Mouse (Mus musculus): Measurements from ENCODE around the gene Gm17660. TPM values are rescaled to one million over a fixed set of nuclear protein-coding genes. Genes with fewer than 3 reads are reported as not detected.
A peak's percentile ranks its signal among the peaks of the same experiment; 100 is the strongest.

Gm17660 gene
- polyA plus RNA-seq, 1 experiment from 2014 or later, result not detected

- peaks cover 19% of the 10 kb centered on the region for H3K36me3 ChIP-seq (replicated peaks; ENCODE audit: insufficient read depth, low read length)
- DNase-seq (no peak), ATAC-seq (peak; percentile 28)
- H3K4me1 ChIP-seq (ENCODE audit: insufficient read depth), result peaks cover 15% of the 10 kb centered on the region
- peak overlapping the region; percentile 93 for H3K9ac ChIP-seq (replicated peaks)
- peak overlapping the region; percentile 81 for H3K4me3 ChIP-seq (ENCODE audit: low read depth, low read length)
- WGBS (ENCODE audit: insufficient replicate concordance), result 1% methylated on average over 19 of the region's 19 CpGs
- no peaks in the 10 kb centered on the region for H3K9me3 ChIP-seq (ENCODE audit: low read length)
- no peak for TF ChIP-seq EP300 (IDR thresholded peaks at IDR 0.05; ENCODE audit: low read depth)
- no peak for TF ChIP-seq CTCF (IDR thresholded peaks at IDR 0.05; ENCODE audit: low read depth)
- peak overlapping the region; percentile 76 for H3K4me2 ChIP-seq (ENCODE audit: low read depth, low read length)
- H3K27ac ChIP-seq (ENCODE audit: low read depth), result peak overlapping the region; percentile 92
- H3K27me3 ChIP-seq (ENCODE audit: insufficient read depth, low read length), result no peaks in the 10 kb centered on the region
Observed at GRCm38 (mm10) chr5:104047200-104048105, 30.0 kb downstream of the Gm17660 start.

- H3K27me3 ChIP-seq (ENCODE audit: insufficient read depth, low read length), result no peaks in the 10 kb centered on the region
- no peaks in the 10 kb centered on the region for H3K9me3 ChIP-seq (ENCODE audit: low read length)
- peak within 1 kb of the TSS; percentile 76 for H3K4me2 ChIP-seq (ENCODE audit: low read depth, low read length)
- ATAC-seq (peak; percentile 96), DNase-seq (peak; percentile 97)
- H3K9ac ChIP-seq (replicated peaks), result peak within 1 kb of the TSS; percentile 93
- H3K36me3 ChIP-seq (replicated peaks; ENCODE audit: insufficient read depth, low read length), result peaks cover 10% of the 10 kb centered on the region
- 0 out of 2 replicates have a peak, but pooled peaks have one; percentile 14 for TF ChIP-seq CTCF (IDR thresholded peaks at IDR 0.05; ENCODE audit: low read depth)
- peak; percentile 45; the same call in 1 of the 2 replicates for TF ChIP-seq EP300 (IDR thresholded peaks at IDR 0.05; ENCODE audit: low read depth)
- peak within 1 kb of the TSS; percentile 92 for H3K27ac ChIP-seq (ENCODE audit: low read depth)
- 5% methylated on average over 77 of the region's 90 CpGs for WGBS (ENCODE audit: insufficient replicate concordance)
- peak within 1 kb of the TSS; percentile 81 for H3K4me3 ChIP-seq (ENCODE audit: low read depth, low read length)
- H3K4me1 ChIP-seq (ENCODE audit: insufficient read depth), result peaks cover 15% of the 10 kb centered on the region
Observed at GRCm38 (mm10) chr5:104046256-104047199, 30.9 kb downstream of the Gm17660 start, which contains the start of gene Nudt9. Nudt9 (plus strand) TSS chr5:104046306.

GRCm38 (mm10) chr5:104043704-104044103 lies 33.7 kb downstream of the Gm17660 start:
- 37% methylated on average over 2 of the region's 2 CpGs for WGBS (ENCODE audit: insufficient replicate concordance)
- H3K9ac ChIP-seq (replicated peaks), result peak overlapping the region; percentile 14; the same call in 1 of the 2 replicates
- ATAC-seq, result no peak

GRCm38 (mm10) chr5:104042906-104043305 lies 34.5 kb downstream of the Gm17660 start:
- DNase-seq, result no peak
- TF ChIP-seq EP300 (IDR thresholded peaks at IDR 0.05; ENCODE audit: low read depth), result no peak
- no peak for TF ChIP-seq CTCF (IDR thresholded peaks at IDR 0.05; ENCODE audit: low read depth)
- Histone ChIP-seq H3K27me3 (ENCODE audit: insufficient read depth, low read length) (no peaks in the 10 kb centered on the region), H3K4me3 (ENCODE audit: low read depth, low read length) (no peak overlapping the region), H3K4me1 (ENCODE audit: insufficient read depth) (peaks cover 11% of the 10 kb centered on the region), H3K27ac (ENCODE audit: low read depth) (no peak overlapping the region), H3K36me3 (replicated peaks; ENCODE audit: insufficient read depth, low read length) (no peaks in the 10 kb centered on the region), H3K4me2 (ENCODE audit: low read depth, low read length) (no peak overlapping the region), H3K9me3 (ENCODE audit: low read length) (no peaks in the 10 kb centered on the region), H3K9ac (replicated peaks) (no peak overlapping the region)
- ATAC-seq, result no peak
- 88% methylated on average over 2 of the region's 2 CpGs for WGBS (ENCODE audit: insufficient replicate concordance)

More at GRCm38 (mm10) chr5:104043704-104044103, 33.7 kb downstream of the Gm17660 start:
- Histone ChIP-seq H3K4me3 (ENCODE audit: low read depth, low read length) (no peak overlapping the region), H3K4me2 (ENCODE audit: low read depth, low read length) (no peak overlapping the region), H3K36me3 (replicated peaks; ENCODE audit: insufficient read depth, low read length) (no peaks in the 10 kb centered on the region), H3K27me3 (ENCODE audit: insufficient read depth, low read length) (no peaks in the 10 kb centered on the region), H3K4me1 (ENCODE audit: insufficient read depth) (peaks cover 15% of the 10 kb centered on the region), H3K9me3 (ENCODE audit: low read length) (no peaks in the 10 kb centered on the region), H3K27ac (ENCODE audit: low read depth) (no peak overlapping the region)
- DNase-seq, result no peak
- no peak for TF ChIP-seq CTCF (IDR thresholded peaks at IDR 0.05; ENCODE audit: low read depth)
- no peak for TF ChIP-seq EP300 (IDR thresholded peaks at IDR 0.05; ENCODE audit: low read depth)

GRCm38 (mm10) chr5:104039154-104039932 lies 38.1 kb downstream of the Gm17660 start:
- H3K9ac ChIP-seq (replicated peaks), result no peak overlapping the region
- ATAC-seq, result 0 out of 2 replicates have a peak, but pooled peaks have one; percentile 31
- no peak overlapping the region for H3K4me3 ChIP-seq (ENCODE audit: low read depth, low read length)
- H3K9me3 ChIP-seq (ENCODE audit: low read length), result no peaks in the 10 kb centered on the region
- peaks cover 10% of the 10 kb centered on the region for H3K4me1 ChIP-seq (ENCODE audit: insufficient read depth)
- DNase-seq, result peak; percentile 49
- no peak overlapping the region for H3K27ac ChIP-seq (ENCODE audit: low read depth)
- no peaks in the 10 kb centered on the region for H3K36me3 ChIP-seq (replicated peaks; ENCODE audit: insufficient read depth, low read length)
- WGBS (ENCODE audit: insufficient replicate concordance), result 55% methylated on average over 6 of the region's 6 CpGs
- no peak overlapping the region for H3K4me2 ChIP-seq (ENCODE audit: low read depth, low read length)
- TF ChIP-seq EP300 (IDR thresholded peaks at IDR 0.05; ENCODE audit: low read depth) (no peak), CTCF (IDR thresholded peaks at IDR 0.05; ENCODE audit: low read depth) (peak; percentile 84)
- H3K27me3 ChIP-seq (ENCODE audit: insufficient read depth, low read length), result no peaks in the 10 kb centered on the region
